Mouse (Mus musculus) CD4-positive helper T cell, adult 2 months (primary cell): Measurements from ENCODE around the gene Gm9887.
A peak's percentile ranks its signal among the peaks of the same experiment; 100 is the strongest.
"Not testable (repeated sequence)": the region's sequence is repeated elsewhere in the genome, so short reads cannot be mapped to it uniquely, and the experiment has no call there.

Source experiments
- DNase-seq: peaks from one replicate; pipeline ENCODE4 v3.0.0-alpha.2; 2012; ENCODE audit warnings: low read depth, missing footprints, low spot score

The Gm9887 gene

DNA sequence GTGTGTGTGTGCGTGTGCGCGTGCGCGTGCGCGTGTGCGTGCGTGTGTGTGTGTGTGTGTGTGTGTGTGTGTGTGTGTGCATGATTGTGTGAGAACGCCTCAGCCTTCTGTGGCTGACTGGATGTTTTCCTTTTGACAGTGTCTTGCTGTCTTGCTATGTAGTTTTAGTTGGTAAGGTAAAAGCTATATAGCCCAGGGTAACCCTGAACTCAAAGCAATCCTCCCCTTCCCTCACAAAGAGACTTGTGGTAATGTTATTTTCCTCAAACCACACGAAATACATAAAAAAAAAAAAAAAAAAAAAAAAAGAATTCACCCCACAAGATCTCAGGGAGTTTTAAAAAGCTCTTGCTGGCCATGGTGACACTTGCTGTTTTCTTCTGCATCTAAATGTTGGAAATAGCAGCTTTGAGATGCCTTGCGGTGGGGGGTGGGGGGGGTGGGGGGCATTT, 14.0 kb upstream of the Gm9887 start:
- DNase-seq, result not testable (repeated sequence)

DNA sequence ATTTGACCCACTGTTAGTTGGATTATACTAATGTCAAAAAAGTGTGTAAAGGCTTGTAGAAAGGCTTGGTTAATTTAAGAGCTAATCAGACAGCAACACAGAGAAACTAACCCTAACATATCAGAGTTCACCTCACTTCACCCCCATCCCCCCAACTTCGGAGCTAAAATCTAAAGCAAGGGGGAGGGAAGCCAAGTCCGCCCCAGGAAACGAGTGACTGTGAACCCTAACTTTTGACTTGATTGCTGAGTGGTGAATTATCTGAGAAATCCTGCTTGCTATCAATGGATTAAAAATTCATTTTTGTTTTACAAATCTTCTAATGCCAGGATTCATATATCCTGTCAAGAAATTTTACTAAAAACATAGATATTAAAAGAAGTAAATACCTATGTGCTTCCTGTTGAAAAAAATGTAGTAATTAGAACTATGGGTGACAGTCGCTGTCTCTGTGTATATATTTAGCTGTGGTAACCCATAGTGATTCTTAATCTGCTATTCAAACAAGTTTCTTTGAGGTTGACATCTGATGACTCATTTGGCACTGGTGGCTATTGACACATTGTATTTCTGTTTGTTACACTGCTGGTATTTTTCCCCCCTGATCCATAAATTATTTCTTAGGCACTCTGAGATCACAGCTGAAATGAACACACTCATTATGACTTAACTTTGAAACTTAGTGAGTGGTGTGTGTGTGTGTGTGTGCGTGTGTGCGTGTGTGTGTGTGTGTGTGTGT, 13.5 kb upstream of the Gm9887 start:
- DNase-seq, result peak; percentile 85

DNA sequence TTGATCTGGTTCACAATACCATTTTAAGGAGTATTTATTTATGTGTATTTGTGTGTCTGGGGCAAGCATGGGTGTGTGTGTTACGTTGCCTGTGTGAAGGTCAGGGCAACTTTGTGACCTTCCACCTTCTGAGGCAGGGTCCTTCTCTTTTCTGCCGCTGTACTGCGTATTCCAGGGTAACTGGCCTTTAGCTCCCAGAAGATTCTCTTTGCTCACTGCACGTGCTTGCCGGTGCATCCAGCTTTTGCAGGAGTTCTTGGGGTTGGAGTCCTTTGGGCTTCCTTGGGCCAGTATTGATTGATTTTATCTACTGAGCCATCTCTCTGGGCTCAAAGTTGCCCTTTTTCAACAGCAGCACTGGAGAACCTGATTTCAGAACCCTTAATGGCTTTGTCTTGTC, 12.3 kb upstream of the Gm9887 start:
- DNase-seq, result no peak

DNA sequence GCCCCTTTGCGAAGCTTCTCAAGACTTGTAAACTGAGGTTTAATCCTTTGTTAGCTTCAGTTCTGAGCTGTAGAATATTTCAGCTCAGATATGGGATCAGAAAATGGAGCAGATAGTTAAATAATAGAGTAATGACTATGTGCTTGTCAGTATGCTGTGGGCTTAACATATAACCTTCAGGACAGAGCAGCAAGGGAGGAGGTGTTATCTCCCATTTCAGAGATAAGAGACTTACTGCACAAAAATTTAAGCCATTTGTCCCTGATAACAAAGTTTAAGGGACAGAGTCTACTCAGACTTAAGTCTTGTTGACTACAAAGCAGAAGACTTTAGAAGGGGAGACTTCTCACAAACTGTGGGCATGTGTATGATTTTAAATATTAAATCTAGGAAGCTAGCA, 10.6 kb upstream of the Gm9887 start:
- no peak for DNase-seq

DNA sequence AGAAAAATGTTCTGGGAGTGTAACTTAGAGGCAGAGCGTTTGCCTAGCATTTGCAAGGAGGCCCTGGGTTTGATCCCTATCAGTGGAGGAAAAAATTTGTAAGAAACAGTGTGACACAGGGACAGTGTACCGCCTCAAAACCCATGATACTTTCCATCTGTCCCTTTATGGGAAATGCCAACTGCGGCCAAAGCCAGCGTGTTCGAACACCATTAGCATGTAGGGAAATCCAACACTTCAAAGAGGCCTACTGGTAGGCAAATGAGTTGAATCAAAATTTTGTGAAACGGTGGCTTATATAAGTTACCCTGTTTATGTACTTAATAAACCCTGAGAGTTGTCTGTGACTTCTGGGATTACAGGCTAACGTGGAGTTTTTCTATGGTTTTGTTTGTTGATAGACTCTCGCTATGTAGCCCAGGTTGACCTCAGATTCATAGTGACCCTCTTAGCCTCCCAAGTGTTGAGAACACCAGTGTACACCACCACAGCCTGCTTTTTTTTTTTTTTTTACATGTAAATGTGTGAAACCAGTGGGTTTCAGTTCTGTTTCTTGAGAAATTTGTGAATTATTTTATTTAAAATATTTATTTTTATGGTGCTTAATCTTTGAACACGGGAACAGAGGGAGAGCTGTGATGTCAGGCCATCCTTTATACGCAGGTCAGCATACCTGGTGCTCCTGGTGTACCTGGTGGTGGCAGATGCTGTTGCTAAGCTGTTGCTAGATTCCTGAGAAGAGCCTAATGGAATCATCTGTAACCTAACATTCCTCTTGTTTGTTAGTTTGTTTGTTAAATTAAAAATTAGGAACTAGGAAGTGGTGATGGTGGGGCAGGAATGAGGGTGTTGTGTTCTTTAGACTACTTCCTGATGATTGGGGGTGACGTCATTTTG, 6.5 kb upstream of the Gm9887 start:
- DNase-seq, result peak; percentile 65

DNA sequence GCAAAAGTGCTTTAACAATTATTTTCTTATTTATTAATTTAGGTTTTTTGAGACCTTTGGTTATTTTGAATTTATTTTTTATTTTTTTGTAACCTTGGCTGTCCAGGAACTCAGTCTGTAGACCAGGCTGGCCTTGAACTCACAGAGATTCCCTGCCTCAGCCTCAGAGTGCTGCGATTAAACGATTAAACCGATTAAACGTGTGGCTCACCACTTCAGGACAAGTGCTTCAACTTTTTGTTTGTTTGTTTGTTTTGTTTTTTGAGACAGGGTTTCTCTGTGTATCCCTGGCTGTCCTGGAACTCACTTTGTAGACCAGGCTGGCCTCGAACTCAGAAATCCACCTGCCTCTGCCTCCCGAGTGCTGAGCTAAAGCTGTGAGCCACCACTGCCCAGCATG, 5.4 kb upstream of the Gm9887 start:
- not testable (repeated sequence) for DNase-seq

DNA sequence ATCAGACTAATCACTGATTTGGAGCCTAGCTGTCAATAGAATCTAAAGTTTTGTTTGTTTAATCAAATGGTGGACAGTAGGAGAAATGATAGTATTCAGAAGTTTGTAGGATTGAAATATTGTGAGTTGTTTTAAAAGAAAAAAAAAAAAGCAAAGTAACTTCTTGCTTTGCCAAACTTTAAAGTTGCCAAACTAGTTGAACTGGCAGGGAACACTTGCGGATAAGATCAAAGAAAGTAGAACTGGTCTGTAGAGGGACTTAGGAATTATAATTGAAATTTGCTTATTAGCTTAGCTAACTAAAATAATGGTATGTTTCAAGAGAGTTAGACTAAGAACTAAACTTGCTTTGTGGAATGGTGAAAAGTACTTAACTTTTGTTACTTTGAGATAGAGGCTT, 4.9 kb upstream of the Gm9887 start:
- DNase-seq, result no peak

DNA sequence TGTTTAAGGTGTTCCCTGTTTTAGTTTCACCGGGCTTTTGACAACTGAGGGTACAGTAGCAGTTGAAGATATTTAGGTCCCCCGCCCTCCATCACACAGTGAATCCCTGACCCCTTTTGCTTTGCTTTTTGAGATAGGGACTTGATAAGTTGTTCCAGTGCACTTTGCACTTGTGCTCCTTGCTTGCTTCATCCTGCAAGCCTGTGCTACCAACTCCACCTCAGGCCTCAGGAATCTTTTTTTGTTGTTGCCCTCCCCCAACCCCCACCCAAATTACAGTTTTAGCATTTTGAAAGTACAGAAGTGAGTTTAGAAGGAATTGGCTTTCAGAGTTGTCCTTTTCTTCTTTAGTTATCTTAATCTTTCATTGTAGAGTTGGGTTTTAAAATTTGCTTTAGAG, 3.9 kb upstream of the Gm9887 start:
- DNase-seq, result no peak

DNA sequence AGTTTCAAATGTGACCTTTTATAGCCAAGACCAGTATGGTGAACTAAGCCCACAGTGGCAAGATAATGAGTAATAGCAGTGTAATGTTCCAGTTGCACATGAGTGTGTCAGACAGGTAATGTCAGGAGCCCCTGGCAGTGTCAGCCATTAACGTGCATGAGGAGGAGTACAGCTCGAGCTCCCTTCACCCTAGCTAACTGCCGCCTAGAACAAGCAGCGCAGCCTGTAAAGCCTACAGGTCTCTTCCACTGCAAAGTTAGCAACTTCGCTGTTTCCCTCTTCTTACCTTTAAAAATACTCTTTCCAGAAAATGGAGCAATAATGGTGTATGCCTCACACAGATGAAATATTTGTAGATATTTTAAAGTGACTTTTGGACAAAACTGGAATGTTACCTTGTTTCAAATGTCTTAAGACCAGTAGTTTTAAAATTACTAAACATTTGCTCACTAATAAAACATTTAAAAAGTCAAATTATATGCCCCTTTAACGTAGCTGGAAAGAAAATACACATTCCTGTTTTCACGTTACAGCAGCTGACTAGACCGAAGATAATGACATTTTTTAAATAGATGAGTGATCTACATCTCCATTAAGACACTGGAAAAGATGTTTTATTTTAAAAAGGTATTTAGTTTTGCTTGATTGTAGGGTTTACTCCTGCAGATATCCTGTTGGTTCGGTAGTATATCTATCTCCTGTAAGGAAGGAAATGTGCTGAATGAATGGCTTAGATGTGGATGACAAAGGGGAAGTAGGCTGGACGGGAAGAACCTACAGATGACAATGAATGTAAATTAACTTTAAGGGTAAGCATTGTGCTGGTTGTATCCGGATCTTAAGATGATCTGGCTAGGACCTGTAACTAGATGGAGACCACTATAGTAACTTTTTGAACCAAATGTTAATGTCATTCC, 1.9 kb upstream of the Gm9887 start:
- peak; percentile 44 for DNase-seq

DNA sequence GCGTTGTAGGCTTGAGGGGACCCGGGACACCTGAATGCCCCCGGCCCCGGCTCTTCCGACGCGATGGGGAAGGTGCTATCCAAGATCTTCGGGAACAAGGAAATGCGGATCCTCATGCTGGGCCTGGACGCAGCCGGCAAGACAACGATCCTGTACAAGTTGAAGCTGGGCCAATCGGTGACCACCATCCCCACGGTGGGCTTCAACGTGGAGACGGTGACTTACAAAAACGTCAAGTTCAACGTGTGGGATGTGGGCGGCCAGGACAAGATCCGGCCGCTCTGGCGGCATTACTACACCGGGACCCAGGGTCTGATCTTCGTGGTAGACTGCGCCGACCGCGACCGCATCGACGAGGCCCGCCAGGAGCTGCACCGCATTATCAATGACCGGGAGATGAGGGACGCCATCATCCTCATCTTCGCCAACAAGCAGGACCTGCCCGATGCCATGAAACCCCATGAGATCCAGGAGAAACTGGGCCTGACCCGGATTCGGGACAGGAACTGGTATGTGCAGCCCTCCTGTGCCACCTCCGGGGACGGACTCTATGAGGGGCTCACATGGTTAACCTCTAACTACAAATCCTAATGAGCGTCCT, 573 bp upstream of the Gm9887 start:
- DNase-seq, result peak; percentile 60

DNA sequence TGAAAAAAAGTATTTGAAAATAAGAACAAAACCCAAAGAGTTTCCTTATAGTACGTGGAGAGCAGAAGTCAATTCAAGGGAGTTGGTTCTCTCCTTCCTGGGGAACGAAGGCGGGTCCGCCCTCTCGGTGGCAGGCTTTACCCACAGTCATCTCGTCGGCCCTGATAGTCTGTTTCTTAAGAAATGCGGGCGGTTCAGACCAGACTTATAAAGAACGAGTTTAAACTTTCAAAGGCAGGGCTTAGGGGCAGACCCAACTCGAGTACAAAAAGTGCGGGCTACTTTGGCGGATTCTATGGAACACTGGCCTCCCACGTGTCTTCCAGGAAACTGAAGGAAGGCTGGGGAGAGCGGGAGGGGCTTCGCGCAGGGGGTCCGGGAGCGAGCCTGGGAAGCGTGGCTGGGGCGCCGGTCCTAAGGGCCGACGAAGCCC, 821 bp downstream of the Gm9887 start:
- peak; percentile 88 for DNase-seq

DNA sequence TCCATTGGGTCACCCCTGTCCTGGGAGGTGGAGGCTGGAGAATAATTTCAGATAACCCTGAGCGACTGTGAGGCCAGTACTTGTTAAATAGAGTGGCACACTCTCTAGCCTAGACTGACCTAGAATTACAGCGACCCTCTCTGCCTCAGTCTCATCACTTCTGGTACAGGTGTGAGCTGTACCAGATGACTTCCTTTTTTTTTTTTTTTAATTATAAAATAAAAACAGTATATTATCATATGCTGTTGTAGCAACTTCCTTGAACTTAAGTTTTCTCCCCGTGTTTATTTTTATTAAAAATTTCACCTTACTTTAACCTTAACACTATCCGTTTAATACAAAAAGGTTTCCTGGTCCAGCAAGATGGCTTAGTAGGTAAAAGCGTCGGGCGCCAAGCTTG, 1.3 kb downstream of the Gm9887 start:
- no peak for DNase-seq

DNA sequence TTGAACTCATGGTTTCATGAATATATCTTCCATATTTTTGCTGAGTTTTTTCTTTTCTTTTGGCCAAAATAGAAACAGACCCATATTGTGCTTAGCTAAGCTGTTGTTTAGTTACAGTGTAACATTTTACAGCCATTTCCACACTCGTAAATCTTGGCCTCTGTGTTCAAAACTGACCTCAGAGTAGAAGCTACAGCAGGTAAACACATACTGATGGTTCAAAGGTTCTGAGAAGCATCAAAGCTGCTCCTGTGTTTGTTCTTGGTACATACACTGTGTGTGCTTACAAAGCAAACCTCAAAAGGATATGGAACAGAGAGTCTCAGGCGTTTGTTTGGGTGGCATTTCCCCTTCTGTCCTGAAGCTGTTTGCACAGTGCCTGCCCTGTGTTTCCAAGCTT, 4.7 kb downstream of the Gm9887 start:
- peak; percentile 41 for DNase-seq

DNA sequence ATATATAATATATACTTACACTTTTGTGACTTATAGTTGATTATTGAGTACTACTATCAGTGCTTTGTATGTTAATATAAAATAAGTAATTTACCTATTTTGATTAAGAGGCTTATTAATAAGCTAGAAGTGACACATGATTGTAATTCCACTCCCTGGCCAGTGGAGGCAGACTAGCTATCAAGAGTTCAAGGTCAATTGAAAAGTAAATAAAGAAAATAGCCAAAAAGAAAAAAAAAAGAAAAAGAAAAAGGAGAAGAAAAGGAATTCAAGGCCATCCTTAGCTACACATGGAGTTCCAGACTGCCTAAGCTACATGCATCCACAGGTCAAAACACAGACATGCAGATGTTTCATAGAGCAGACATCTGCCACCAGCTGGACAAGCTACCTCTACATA, 5.8 kb downstream of the Gm9887 start:
- DNase-seq, result peak; percentile 38

DNA sequence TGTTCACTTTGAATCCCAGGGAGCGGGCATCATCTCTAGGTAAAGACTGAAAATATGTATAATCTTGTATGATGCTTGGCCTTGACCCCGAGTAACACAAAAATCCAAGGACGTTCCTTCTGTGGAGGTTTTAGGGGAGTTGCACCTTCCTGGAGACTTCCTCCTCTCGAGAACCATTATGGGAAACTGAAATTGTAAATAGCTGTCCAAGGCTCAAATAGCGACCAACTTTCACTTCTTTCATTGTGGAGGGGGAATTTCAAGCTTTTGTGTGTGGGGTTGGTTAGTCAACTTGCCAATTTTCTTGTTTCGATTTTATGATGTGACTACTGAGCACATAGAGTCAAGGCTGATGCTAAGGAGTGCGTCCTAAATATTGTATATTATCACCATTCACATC, 6.5 kb downstream of the Gm9887 start:
- no peak for DNase-seq

DNA sequence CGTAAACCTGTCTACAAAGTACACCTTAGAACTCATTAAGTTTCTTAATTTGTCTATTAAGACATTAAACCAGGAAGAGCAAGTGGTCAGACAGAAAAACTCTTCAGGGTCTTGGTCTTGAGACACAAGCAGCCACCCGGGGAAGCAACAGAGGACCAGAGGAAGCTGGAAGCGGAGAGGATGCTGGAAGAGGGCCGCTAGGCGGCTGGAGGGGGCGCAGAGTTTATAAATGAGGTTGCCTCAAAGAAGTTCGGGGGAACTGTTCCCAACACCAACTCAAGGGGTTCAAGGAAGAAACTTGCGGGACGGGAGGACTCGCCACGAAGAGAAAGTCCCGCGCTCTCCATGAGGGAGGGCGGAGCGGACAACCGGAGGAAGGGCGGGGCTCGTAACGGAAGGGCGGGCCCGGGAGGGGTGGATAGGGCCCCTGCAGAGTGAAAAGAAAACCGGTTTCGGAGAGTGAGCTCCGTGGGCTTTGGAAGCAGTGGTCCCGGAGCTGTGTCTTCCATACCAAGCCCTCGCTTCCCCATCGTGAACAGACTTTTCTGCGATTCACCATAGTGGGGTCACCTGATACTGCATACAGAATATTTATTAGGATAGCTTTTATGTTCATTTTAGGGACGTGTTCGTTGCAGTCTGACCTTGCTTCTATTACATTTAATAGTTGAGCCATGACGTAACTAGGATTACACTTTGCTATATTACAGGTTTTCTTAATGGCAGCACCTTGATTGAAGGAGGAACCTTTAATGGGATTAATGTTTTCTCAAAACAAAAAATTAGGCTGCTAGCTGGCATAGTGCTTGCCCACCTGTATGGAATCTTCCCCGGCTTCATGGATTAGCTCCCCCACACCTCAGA, 8.1 kb downstream of the Gm9887 start:
- peak; percentile 86 for DNase-seq

DNA sequence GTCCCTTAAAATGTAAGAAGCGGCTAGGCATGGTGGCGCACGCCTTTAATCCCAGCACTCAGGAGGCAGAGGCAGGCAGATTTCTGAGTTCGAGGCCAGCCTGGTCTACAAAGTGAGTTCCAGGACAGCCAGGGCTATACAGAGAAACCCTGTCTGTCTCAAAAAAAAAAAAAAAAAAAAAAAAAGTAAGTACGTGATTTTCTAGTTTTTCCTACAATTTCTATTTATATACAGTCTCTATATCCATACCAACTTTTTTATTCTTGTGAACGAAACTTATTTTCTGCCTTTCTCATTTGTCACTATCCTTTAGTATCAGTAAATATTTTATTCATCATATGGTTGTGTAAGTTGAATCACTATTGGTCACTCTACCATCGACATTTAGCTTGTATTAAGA, 9.1 kb downstream of the Gm9887 start:
- DNase-seq, result not testable (repeated sequence)

DNA sequence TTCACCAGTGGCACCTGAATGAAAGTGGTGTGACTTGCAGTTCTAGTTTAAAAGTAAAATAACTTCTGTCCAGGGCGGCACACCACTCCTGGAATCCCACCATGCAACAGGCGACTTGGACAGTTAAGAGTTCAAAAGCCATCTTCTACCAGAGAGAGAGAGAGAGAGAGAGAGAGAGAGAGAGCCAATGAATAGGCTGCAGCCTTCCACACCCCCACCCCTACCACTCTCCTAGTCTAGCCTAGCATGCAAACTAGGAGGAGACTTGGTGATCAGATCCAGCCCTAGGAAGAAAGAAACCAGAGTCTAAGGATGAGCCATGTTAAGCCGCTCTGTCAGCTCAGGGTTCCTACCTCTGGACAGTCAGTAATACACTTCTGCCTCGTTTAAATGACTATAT, 9.9 kb downstream of the Gm9887 start:
- no peak for DNase-seq

DNA sequence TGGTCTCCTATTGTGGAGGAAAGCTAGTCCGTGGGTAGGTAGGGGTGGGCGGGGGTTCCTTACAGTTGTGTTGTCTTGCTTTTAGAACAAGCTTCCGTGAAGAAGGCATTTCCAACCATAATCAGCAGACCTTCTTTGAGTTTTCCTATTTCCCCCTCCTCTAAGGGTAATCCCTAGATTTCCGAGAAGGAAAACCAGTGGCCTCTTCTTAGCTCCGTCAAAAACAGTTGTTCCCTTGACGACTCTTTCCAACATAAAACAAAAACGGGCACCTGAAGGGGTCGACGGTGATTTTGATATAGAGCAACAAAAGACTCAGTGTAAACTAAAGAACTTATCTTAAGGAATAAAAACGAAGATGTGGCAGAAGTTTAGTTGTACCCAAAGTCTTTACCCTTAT, 10.3 kb downstream of the Gm9887 start:
- DNase-seq, result no peak
